Mouse (Mus musculus): ENCODE measurements around the gene Primpol. TPM values are rescaled to one million over a fixed set of nuclear protein-coding genes. Genes with fewer than 3 reads are reported as not detected.

The Primpol gene
- polyA plus RNA-seq, 1 experiment = 1.8 TPM

DNA sequence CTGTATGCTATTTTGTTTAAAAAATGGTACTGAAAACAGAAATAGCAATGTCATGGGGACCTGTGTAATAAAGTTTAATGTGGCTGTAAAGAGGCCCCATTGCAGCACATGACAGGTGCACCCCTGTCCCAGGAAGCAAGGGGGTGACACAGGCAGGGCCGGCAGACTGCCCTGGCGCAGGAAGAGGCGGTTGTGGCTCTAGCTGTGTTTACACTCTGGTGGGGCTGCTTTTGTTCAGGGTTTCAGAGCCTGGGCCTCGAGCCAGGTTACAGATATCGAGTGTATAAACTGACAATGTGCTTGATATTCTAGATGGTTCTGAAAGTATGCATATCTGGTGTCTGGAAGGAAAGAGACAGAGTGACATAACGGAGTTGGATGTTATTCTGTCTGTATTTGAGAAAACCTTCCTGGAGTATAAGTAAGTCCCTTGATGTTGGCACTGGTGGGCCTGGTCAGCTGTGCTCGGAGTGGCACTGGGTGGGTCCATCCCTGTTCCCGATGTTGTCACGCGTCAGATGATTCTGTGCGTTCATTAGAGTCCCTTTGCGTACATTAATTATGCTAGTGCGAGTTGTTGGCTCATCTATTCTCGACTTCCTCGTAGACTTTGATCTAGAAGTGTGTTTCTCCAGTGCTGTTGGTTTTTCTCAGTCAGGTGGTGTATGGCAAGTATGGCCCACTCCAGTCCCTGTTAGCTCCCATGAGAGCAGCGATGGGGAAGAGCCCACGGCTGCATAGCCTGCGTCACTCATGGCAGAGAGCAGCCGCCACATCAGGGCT is 47.2 kb downstream of the Primpol start:
- peak; percentile 32 for DNase-seq
- Histone ChIP-seq H3K4me1 (ENCODE audit: control insufficient read depth, insufficient read depth, low read length) (peaks cover 5% of the 10 kb centered on the region), H3K4me3 (replicated peaks; ENCODE audit: extremely low read depth, low read depth, low read length) (no peak overlapping the region)
- 44% methylated on average over 19 of the region's 19 CpGs for WGBS
- TF ChIP-seq CTCF (IDR thresholded peaks at IDR 0.05; ENCODE audit: insufficient read depth, low read length) (no peak), POLR2A (IDR thresholded peaks at IDR 0.05; ENCODE audit: borderline replicate concordance, extremely low read depth, low read depth, low read length) (no peak)

DNA sequence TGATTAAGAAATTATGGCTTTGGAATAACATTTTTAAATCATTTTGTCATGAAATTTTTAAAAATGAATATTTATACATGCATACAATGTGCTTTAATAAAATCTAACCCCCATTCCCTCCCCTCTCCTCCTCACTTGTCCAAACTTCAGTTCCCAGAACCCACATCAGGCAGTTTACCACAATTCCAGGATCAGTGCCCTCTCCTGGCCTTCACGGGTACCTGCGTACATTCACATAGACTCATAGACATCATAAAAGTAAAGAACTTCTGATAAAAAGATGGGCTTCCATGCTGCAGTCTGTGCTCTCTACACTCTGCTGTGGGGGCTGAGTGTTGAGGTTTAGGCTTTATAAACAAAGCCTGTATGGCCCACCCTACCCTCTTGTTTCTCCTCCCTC is 48.1 kb downstream of the Primpol start:
- 69% methylated on average over 2 of the region's 2 CpGs for WGBS

DNA sequence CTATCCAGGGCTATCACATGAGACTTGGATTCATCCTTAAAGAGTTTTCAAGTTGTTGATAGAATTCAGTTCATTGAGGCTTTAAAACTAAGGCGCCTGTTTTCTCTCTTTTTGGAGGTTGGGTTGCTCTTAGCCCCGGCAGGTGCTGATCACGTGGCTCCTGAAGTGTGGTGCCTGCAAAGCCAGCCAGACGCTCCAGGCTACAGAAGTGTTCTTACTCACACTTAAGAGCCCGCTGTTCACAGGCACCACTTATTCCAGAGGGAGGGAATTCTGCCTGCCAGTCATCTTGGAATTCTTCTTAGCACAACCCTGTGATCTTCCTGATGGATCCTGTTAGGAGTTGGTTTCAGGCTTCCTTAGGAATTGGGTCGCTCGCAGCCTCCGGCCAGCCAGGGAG is 49.1 kb downstream of the Primpol start:
- no peak for TF ChIP-seq POLR2A (IDR thresholded peaks at IDR 0.05; ENCODE audit: borderline replicate concordance, extremely low read depth, low read depth, low read length)
- TF ChIP-seq CTCF (IDR thresholded peaks at IDR 0.05; ENCODE audit: insufficient read depth, low read length) = no peak
- DNase-seq = peak; percentile 71
- WGBS = 72% methylated on average over 8 of the region's 8 CpGs
- H3K4me3 ChIP-seq (replicated peaks; ENCODE audit: extremely low read depth, low read depth, low read length) = no peak overlapping the region
- peaks cover 5% of the 10 kb centered on the region for H3K4me1 ChIP-seq (ENCODE audit: control insufficient read depth, insufficient read depth, low read length)

More for the DNA sequence above, 48.1 kb downstream of the Primpol start:
- DNase-seq = no peak
- 0 out of 2 replicates have a peak, but pooled peaks have one; percentile 3 for TF ChIP-seq CTCF (IDR thresholded peaks at IDR 0.05; ENCODE audit: insufficient read depth, low read length)
- TF ChIP-seq POLR2A (IDR thresholded peaks at IDR 0.05; ENCODE audit: borderline replicate concordance, extremely low read depth, low read depth, low read length) = no peak
- Histone ChIP-seq H3K4me1 (ENCODE audit: control insufficient read depth, insufficient read depth, low read length) (peaks cover 5% of the 10 kb centered on the region), H3K4me3 (replicated peaks; ENCODE audit: extremely low read depth, low read depth, low read length) (no peak overlapping the region)

DNA sequence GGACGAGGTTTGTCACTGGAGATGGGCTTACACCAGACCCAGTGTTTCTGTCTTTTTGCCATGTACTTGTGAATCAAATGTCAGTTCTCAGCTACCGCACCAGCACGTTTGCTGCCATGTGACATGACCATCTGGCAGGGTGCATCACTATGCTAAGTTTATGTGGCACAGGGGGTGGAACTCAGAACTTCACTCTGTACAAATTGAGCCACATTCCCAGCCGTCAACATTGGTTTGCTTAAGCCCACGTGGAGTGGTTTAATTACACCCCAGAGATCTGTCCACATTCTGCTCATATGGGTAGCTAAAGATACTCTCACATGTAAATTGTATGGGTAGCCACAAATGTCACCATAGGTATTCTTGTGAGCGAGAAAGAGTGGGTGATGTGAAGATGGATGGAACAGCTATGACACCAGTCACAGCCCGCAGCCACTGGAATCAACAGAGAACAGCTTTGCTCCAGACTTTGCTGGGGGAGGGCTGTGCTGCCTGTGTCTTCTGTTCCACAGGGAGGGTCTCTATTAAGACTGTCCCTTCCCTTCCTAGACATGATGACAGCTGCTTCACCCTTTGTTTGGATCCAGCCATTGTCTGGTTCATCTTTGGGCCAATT is 50.0 kb downstream of the Primpol start:
- H3K4me3 ChIP-seq (replicated peaks; ENCODE audit: extremely low read depth, low read depth, low read length) = no peak overlapping the region
- WGBS = 72% methylated on average over 7 of the region's 7 CpGs
- TF ChIP-seq POLR2A (IDR thresholded peaks at IDR 0.05; ENCODE audit: borderline replicate concordance, extremely low read depth, low read depth, low read length) (no peak), CTCF (IDR thresholded peaks at IDR 0.05; ENCODE audit: insufficient read depth, low read length) (no peak)
- peaks cover 5% of the 10 kb centered on the region for H3K4me1 ChIP-seq (ENCODE audit: control insufficient read depth, insufficient read depth, low read length)
- DNase-seq = no peak

DNA sequence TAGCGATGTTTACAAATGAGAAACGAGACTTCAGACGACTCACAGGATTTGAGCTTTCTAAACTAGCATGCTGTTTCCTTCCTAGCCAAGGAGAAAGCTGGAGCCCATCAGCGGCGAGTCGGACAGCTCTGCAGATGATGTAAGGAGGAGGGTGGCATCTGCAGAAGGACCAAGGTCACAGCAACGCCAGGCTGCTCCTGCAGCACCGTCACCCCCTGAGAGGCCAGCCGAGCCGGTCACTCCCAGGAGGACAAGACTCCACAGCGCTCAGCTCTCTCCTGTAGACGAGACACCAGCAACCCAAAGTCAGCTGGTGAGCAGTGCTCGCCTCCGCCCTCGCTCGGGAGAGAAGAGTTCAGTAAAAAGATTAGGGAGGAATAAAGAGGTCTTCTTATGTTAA is 54.7 kb downstream of the Primpol start:
- Histone ChIP-seq H3K4me1 (ENCODE audit: control insufficient read depth, insufficient read depth, low read length) (no peaks in the 10 kb centered on the region; the same call in 1 of the 2 replicates), H3K4me3 (replicated peaks; ENCODE audit: extremely low read depth, low read depth, low read length) (no peak overlapping the region)
- no peak for DNase-seq
- no peak for TF ChIP-seq POLR2A (IDR thresholded peaks at IDR 0.05; ENCODE audit: borderline replicate concordance, extremely low read depth, low read depth, low read length)
- TF ChIP-seq CTCF (IDR thresholded peaks at IDR 0.05; ENCODE audit: insufficient read depth, low read length) = no peak
- 72% methylated on average over 16 of the region's 16 CpGs for WGBS

DNA sequence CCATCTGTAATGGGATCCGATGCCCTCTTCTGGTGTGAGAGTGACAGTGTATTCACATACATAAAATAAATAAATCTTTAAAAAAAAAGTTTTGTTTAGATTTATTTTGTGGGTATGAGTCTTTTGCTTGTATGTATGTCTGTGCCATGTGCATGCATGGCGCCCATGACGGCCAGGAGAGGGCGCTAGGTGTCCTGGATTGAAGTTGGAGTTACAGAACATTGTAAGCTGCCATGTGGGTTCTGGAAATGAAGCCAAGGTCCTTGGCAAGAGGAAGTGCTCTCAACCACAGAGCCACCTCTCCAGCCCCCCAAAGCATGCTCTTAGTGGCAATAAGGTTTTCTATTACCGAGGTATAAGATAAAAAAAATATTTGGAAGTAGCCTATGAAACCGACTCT is 57.6 kb downstream of the Primpol start:
- Histone ChIP-seq H3K4me1 (ENCODE audit: control insufficient read depth, insufficient read depth, low read length) (no peaks in the 10 kb centered on the region), H3K4me3 (replicated peaks; ENCODE audit: extremely low read depth, low read depth, low read length) (no peak overlapping the region)
- 68% methylated on average over 6 of the region's 6 CpGs for WGBS
- TF ChIP-seq POLR2A (IDR thresholded peaks at IDR 0.05; ENCODE audit: borderline replicate concordance, extremely low read depth, low read depth, low read length) (no peak), CTCF (IDR thresholded peaks at IDR 0.05; ENCODE audit: insufficient read depth, low read length) (peak; percentile 72)
- peak; percentile 44 for DNase-seq

DNA sequence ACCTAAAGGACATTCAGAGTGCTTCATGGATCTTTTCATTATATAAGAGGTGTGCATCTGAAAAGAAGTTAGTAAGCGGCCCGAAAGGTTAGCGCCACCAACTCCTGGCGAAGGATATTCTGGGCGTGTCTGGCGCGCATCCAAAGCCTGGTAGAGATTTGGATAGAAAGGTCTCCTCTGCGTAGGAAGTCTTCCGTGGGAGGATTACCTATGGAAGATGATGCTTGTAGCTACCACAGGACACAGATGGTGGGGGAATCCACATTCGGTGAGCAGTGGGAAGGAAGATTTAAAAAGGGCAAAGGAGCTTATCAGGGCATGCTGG is 64.6 kb downstream of the Primpol start:
- no peaks in the 10 kb centered on the region for H3K4me1 ChIP-seq (ENCODE audit: control insufficient read depth, insufficient read depth, low read length)
- no peak overlapping the region for H3K4me3 ChIP-seq (replicated peaks; ENCODE audit: extremely low read depth, low read depth, low read length)
- WGBS = 2% methylated on average over 10 of the region's 10 CpGs
- DNase-seq = no peak
- TF ChIP-seq POLR2A (IDR thresholded peaks at IDR 0.05; ENCODE audit: borderline replicate concordance, extremely low read depth, low read depth, low read length) (no peak), CTCF (IDR thresholded peaks at IDR 0.05; ENCODE audit: insufficient read depth, low read length) (no peak)

DNA sequence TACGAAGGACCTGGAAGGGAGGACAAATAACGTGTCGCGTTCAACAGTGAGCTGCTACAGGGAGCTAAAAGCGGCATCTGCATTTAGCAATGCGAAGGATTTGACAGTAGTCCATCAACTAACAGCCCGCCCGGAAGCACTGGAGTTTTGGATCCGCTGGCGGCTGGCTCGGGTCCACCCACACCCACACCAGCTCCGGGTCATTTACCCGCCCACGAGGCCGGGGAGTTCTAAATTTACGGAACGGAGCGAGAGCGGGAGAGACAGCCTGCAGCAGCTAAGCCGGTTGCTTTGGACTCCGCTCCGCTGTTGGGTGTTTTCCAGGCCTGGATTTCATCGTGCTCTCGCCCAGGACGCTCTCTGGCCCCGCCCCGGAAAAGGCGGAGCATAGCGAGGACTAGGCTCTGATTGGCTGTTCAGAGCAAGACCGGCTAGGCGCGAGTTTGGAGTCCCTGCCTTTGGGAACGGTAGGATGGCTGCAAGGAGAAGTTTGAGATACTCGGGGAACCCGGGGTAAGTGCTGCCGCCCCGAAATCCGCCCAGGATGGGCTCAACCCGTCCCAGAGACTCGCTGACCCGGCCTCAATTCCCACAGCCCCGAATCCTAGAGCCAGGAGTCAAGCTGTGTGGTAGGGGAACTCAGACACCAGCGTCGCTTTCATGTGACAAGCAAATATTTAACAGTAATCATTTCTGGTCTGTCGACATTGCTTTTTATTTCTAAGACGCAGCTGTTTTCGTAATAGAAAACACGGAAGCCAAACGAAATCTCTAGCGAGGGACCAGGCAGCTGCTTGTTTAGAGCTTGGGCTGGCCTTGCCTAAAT is 65.2 kb downstream of the Primpol start, which contains the start of gene Cenpu:
Gene Cenpu (plus strand): TSS at position 414 of the 826 bp plus-strand sequence.
- DNase-seq = peak; percentile 100
- TF ChIP-seq CTCF (IDR thresholded peaks at IDR 0.05; ENCODE audit: insufficient read depth, low read length) = no peak
- TF ChIP-seq POLR2A (IDR thresholded peaks at IDR 0.05; ENCODE audit: borderline replicate concordance, extremely low read depth, low read depth, low read length) = peak; percentile 61; the same call in 1 of the 2 replicates
- under 1% methylated on average over 50 of the region's 50 CpGs for WGBS
- H3K4me1 ChIP-seq (ENCODE audit: control insufficient read depth, insufficient read depth, low read length) = no peaks in the 10 kb centered on the region; the same call in 1 of the 2 replicates
- H3K4me3 ChIP-seq (replicated peaks; ENCODE audit: extremely low read depth, low read depth, low read length) = peak within 1 kb of the TSS; percentile 66

DNA sequence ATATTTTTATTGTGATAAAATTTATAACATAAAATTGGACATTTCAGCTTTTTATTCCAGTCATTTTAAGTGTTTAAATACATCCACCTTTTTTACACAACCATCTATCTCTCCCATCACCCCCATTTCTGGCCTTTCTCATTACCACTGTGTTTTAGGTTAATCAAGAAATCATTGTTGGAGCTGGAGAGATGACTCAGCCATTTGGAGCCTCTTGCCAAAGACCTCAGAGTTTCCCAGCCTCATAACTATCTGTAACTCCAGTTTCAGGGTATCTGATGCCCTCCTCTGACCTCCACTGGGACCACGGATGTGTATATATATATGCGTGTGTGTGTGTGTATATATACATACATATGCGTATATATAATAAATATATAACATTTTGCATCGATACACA is 66.0 kb downstream of the Primpol start:
- no peak for DNase-seq
- H3K4me1 ChIP-seq (ENCODE audit: control insufficient read depth, insufficient read depth, low read length) = no peaks in the 10 kb centered on the region; the same call in 1 of the 2 replicates
- WGBS = 28% methylated on average over 4 of the region's 4 CpGs
- TF ChIP-seq POLR2A (IDR thresholded peaks at IDR 0.05; ENCODE audit: borderline replicate concordance, extremely low read depth, low read depth, low read length) = no peak
- no peak for TF ChIP-seq CTCF (IDR thresholded peaks at IDR 0.05; ENCODE audit: insufficient read depth, low read length)
- no peak overlapping the region for H3K4me3 ChIP-seq (replicated peaks; ENCODE audit: extremely low read depth, low read depth, low read length)

Data from lung, adult 2 months (tissue).